Mouse (Mus musculus) heart, postnatal 36 days (tissue): ENCODE results near the gene Cnot11. TPM values are rescaled to one million over a fixed set of nuclear protein-coding genes. Genes with fewer than 3 reads are reported as not detected.
A peak's percentile ranks its signal among the peaks of the same experiment; 100 is the strongest.

Source experiments
- DNase-seq, 2 experiments: peaks; one replicate each; pipeline ENCODE4 v3.0.0; 2021 to 2022
- intact Hi-C: fragments of 180-260 bp; cut with DNase I; formaldehyde crosslinking; loops from one replicate; pipeline ENCODE4 v1.15.1; 2025
- total RNA-seq, 2 experiments: library from RNA; stranded (reverse); gene quantifications; 2 replicates each; pipeline ENCODE4 v1.2.3; 2021

Gene Cnot11
- total RNA-seq, result 10 to 100 TPM; 13.8 to 14.7 TPM

DNA sequence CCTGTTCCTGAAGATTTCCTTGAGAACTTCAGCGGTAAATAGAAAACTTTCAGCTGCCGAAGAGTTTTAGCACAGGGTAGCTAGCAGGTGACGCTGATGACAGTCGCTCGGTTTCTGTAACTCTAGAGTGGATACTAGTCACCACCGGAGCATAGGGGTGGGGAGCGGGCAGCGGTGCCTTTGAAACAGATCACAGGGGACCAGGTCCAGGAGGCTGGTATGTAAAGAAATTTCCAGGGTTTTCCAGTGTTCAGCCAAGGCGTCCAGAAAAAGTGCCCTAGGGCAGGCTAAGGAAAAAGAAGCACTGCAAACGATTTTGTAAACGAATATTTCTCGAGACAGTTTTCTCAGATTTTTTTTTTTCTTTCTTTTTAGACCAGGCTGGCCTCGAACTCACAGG is at the start of gene Cnot11:
Gene Cnot11 (plus strand): TSS at position 162 of the 400 bp plus-strand sequence.
- intact Hi-C loops, result loop anchor here (5.0 kb wide), 1 partner anchor 42 kb away; the partner anchor contains the start of gene Rnf149
- no peak for DNase-seq

DNA sequence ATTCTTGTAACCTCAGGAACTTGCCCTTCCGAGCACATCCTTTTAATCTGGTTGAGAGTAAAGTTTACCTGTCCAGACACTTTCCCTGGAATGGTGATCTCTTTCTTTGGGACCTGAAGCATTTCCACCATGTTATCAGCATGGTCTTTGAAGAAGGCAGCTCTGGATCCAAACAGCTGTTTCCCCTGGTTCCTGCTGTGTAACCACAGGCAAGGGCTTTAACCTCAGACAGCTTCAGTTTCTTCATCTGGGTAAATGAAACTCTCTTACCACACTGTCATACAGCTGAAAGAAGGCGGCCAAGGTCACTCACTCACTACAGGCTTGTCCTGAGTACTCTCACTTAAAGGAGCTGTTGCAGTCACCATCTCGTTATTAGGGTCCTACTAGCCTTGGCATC is 47.4 kb upstream of the Cnot11 start:
- DNase-seq, result no peak
- intact Hi-C loops, result no loop called here

DNA sequence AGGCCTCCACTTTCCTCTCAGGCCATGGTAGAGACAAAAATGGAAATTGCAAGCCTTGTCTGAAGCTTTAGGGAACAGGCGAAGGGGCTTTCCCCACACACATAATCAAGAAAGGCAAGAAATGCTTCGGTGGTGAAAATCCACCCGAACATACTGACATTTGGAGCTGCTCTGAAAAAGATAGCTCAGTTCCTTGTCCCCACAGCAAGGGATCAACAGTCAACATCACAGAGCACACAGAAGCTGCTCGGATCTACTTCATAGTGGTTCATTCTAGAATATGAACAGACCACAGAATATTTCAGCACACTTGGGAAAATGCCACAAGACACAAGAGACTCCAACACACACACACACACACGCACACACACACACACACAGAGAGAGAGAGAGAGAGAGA is 41.6 kb upstream of the Cnot11 start:
- intact Hi-C loops, result no loop called here
- no peak for DNase-seq

DNA sequence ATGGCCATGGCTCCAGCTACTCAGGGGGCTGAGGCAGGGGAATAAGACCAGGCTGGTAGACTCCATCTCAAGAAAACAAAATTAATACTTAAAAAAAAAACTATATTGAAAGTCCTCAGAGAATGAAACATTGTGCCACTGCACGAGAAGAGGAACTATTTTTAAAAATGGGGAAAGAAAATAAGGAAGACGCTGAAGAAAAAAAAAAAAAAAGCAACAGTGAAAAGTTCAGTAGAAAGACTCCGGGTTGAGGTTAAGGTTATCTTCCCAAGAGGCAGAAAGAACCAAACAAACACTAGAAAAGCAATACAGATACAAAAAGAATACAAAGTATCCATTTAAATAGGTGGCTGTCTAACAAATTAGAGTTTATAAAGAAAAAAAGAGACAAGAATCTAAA is 41.1 kb upstream of the Cnot11 start:
- intact Hi-C loops, result no loop called here
- no peak for DNase-seq

DNA sequence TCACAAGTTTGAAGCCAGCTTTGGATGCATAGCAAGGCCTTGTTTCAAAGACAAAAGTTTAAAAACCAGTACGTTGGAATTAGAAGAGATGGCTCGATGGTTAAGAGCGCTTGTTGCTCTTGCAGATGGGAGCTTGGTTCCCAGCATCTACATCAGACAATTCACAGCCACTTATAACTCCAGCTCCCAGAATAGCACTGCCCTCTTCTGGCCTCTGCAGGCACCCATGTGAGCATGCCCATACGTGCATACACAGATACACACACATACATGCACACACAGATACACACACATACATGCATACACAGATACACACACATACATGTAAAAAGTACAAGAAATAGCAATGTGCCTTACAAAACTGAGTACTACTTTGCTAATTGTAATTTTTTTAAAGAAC is 37.8 kb upstream of the Cnot11 start:
- intact Hi-C loops, result no loop called here
- no peak for DNase-seq

DNA sequence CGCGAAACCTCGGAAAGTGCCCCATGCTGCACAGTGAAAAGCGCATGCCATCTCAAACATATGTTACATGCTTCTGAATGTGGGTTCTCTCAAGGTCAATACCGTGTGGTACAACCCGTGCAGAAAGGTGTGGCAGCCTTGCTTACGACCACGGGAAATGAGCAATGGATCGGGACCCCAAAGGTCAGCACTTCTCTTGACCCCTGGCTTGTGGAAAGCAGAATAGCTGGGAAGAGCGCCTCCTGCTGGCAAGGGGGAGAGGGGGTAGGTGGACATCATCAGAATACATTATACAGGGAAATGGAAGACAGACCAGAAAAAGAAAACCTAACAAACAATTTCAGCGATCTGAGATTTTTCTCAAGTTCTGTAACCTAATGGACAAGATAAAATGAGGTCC is 37.0 kb upstream of the Cnot11 start:
- intact Hi-C loops, result no loop called here

DNA sequence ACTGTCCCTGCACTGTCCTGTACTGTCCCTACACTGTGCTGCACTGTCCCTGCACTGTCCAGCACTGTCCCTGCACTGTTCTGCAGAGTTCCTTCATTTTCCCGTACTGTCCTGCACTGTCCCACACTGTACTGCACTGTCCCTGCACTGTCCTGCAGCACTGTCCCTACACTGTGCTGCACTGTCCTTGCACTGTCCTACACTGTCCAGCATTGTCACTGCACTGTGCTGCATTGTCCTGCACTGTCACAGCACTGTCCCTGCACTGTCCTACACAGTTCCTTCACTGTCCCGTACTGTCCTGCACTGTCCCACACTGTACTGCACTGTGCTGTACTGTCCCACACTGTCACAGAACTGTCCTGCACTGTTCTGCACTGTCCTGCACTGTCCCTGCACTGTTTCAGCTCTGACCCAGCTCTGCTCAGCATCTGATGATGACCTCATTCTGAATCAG is 35.3 kb upstream of the Cnot11 start:
- DNase-seq, result no peak
- intact Hi-C loops, result no loop called here

More for the DNA sequence above, 37.0 kb upstream of the Cnot11 start:
- DNase-seq, result no peak

DNA sequence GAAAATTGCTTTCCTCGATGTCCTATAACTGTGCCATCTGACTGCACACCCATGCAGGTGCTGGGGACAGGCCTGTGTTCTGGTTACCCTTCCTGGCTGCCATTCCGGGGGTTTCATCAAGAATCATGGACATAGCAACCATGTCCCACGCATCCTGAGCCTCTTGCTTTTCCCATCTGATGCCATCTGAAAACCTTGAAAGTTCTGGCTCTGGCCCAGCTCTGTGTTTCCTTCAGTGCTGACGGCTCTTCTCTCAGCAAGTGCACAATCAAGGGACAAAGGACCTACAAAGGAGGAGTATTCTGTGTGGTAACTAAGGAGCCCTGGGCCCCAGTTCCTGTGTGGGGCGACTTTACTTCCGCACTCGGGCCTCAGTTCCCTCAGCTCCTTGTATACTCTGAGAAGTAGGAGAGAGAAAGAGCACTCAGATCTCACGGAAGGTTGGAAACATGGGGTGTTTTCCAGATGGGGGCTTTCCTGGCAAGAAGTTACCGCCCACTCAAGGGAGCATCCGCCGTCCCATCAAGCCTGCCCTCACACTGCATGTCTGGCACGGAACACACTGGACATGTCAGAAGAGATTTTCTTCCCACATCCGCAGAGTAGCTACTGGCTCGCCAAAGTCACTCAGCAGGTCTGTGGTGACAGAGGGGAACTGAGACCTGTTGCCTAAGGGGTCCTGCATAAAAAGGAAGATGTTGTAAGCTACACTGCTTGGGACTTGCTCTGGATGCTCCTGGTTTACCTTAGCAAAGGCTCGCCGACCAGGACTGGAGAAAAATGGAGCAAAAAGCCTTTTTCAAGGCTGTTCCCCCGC is 31.8 kb upstream of the Cnot11 start:
- intact Hi-C loops, result loop anchor here (5.0 kb wide), 1 partner anchor 96 kb away; no protein-coding TSS in a partner anchor
- peak in 1 of 2 experiments; percentile 19 for DNase-seq

DNA sequence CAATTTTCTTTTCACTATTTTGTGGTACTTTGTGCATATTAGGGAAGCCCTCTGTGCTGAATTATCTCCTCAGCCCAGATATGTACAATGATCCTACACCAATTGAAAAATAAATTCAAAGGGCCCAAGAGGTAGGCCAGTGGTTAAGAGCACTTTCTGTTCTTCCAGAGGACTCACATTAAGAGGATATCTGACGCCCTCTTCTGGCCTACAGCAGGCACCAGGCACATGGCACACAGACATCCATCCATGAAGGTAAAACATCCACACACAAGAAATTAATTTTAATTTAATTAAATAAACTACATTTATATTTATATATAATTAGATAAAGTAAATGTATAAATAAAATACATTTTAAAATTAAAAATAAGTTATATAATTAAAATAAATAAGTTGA is 30.5 kb upstream of the Cnot11 start:
- intact Hi-C loops, result loop anchor here (1.0 to 5.0 kb wide), 2 partner anchors 97 to 112 kb away; no protein-coding TSS in a partner anchor
- DNase-seq, result peak in 1 of 2 experiments; percentile 25

DNA sequence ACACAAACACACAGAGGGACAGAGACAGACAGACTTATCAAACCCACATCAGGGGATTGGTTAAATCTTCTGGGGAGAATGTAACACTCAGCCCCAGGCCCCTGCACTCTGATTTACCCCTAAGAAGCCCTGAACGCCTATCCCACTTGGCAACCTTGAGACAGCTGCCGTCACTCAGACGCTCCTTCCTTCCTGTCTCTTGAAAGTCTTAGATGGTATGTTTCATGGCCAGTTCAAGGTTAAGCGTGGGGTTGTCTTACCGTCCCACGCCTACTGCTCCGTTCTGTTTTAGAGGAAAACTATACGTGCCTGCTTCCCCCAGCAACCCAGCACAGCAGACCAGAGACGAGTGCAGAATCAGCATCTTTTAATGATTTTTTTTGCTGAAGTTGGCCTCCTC is 29.2 kb upstream of the Cnot11 start:
- intact Hi-C loops, result no loop called here
- no peak for DNase-seq

DNA sequence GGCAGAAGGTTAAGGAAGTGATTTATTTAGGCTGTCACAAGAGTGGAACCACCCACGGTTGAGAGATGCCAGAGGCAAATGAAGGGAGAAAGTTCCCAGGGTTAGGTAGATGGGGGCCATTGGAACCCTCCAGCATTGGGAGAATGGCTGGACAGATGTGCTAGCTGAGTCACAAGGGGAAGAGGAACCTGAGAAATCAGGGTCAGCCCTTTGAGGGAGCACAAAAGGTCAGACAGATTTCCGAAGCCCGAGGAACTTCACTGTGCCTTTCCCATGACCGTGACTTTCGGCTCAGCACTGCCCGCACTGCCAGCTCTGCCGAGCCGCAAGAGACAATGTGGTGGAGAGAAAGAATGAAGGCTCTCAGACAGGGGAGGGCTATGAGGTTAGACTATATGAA is 23.0 kb upstream of the Cnot11 start:
- DNase-seq, result no peak
- intact Hi-C loops, result no loop called here

DNA sequence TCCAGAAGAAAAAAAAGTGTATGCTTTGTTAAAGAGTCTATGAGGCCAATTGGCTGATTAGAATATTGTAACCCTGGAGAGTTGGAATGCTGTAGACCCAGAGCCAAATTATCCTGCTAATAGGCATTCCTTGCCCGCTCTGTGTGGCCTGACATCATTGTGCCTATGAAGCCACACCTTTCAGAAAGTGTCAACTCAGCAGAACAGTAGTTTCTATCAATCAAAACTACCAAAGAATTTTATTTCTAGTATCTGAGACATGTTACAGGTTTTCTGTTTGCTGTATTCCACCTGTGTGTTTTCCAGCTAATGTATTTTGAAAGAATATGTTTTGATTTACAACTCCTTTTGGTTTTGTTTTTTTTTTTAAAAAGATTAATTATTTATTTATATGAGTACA is 22.6 kb upstream of the Cnot11 start:
- no peak for DNase-seq
- intact Hi-C loops, result no loop called here

DNA sequence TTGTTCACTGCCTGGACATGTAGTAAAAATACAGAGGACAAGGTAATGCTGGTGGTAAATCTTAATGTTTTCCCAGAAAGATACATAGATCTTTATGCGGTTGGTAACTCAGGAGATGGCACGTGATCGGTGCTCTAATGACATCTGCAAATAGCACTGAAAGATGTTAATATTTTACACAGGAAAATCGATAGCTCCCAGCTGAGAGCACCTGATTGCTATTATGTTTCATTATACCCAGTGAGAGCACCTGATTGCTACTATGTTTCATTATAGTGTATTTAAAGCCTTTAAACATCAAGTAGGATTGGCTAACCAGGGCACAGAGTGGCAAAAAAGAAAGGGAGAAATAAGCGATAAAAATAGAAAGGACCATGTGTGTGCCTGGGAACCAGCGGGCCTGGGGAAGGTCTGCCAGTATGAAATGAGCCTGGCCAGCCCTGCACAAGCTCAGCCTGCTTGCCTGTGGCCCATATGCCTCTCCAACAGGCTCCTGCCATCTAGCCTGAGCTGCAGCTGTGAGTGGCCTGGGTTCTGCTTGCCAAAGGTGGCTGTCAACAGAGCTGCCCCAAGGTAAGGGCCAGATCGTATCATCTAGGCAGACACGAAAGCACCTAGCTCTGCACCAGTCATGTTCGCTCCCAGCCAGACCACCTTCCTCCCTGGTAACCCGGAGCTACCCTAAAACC is 19.3 kb upstream of the Cnot11 start:
- DNase-seq, result no peak
- intact Hi-C loops, result no loop called here

DNA sequence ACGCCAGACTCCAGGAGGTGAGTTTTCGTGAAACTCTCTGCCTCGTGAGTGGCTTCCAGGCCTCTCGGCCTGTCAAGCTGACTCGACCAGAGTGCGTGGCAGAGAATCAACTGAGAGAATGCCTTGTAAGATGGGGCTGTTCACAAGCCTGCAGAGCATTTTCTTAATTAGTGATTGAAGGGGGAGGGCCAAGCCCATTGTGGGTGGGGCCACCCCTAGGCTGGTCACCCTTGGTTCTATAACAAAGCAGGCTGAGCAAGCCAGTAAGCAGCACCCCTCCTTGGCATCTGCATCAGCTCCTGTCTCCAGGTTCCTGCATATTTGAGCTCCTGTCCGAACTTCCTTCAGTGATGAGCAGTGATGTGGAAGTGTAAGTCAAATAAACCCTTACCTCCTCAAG is 13.5 kb upstream of the Cnot11 start:
- no peak for DNase-seq
- intact Hi-C loops, result loop anchor here (10.0 kb wide), 1 partner anchor 317 kb away; no protein-coding TSS in a partner anchor

DNA sequence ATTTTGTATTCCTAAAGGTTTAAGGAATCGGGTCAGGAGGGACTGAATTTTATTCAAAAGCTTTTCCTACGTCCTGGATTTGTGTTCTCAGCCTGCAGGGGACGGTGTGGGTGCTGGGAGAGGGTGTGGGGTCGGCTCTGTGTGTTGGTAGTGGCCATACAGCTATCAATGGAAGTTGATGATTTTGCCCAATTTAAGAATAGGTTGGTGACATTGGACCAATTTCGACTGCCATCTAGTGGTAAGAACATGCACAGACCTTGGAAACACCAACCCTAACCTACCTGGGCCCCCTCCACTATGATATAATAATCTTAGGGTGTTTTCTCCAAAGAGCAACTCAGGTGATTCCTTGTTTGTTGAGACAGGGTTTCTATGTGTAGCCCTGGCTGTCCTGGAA is 12.3 kb upstream of the Cnot11 start:
- peak; percentile 28 to 29 for DNase-seq
- intact Hi-C loops, result loop anchor here (1.0 to 10.0 kb wide), 3 partner anchors 130 to 521 kb away; no protein-coding TSS in a partner anchor

DNA sequence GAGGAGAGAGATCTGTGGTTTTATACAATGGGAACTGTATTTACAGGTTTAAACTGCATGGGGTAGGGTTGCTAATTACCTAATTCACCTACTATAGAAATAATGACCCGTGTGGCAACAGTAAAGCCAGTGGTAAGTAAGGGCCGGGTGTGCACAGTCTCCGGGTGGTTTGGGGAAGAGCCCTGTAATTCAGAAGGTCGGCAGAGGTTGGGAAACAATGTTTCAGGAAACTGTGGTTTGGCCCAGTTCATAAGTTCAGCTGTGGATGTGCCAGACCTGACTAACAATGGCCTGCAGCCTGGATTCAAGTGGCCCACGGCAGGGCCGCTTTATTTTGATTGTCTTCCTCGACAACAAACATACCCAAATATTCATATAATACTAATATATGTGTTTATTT is 9.0 kb upstream of the Cnot11 start:
- no peak for DNase-seq
- intact Hi-C loops, result loop anchor here (10.0 kb wide), 1 partner anchor 321 kb away; no protein-coding TSS in a partner anchor

DNA sequence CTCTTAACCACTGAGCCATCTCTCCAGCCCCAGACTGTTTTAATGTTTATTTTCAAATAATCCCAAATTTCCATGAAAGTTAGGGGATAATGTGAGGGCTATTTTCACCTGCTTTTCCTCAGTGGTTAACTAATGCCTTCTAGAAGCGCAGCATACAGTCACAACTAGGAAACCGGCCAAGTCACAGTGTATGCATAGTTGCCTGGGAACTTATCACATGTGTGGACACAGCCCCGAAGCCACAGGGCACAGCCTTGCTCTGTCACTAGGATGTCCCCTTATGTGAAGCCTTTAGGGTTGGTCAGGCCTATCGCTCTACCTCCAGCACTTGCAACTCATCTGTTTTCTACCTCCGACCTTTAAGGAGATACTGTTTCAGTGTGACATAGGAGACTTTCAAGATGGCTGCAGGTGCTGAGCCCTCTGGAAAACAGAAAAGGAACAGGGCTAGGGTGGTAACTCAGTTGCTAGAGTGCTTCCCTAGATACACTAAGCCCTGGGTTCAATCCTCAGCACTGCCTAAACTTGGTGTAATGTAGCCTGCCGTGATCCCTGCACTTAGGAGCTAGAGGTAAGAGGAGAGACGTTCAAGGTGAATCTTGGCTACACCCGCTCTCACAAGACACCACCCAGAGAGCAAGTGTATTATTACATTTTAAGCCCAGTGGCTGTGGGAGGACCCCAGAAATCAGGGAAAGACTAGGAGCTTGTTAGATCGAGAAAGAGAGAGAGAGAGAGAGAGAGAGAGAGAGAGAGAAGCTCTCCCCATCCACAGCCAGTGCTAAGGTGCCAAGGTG is 8.2 kb upstream of the Cnot11 start:
- intact Hi-C loops, result loop anchor here (10.0 kb wide), 1 partner anchor 322 kb away; no protein-coding TSS in a partner anchor
- DNase-seq, result no peak

DNA sequence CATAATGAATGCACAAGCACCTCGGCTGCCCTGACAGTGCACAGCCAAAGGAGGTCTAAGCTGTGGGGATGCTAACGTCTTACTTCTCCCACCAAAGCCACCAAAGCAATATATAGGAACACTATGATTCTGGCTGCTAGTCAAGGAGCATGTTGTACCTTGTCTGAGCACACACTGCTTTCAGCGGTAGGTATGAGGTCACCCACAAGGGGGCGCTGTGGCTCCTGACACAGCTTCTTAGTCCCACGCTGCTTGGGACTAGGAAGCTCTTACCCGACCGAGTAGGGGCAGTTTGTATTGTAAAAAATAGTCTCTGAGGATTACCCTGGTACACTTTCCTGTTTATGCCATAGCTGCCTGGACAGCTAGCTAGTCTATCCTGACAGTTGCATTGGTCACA is 7.4 kb upstream of the Cnot11 start:
- intact Hi-C loops, result loop anchor here (10.0 kb wide), 1 partner anchor 323 kb away; no protein-coding TSS in a partner anchor
- peak; percentile 67 to 81 for DNase-seq

DNA sequence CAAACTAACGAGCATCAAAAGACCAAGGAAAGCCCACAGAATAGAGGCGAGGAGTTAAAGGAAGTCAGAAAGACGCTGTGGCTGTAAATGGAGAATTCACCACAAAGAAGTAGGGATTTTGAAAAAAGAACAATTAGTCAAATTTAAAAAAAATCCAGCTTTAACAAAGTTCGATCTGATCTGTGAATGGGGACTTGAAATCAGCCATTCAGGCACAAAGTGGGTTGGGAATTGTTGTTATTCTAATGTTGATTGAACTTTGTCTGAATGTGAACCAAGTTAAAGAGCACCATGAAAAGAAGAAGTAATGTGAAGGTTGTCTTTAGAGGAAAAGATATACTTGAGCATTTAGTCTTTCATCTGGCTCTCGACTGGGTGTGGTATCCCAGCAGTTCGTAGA is 6.5 kb upstream of the Cnot11 start:
- intact Hi-C loops, result loop anchor here (10.0 kb wide), 1 partner anchor 324 kb away; no protein-coding TSS in a partner anchor
- DNase-seq, result no peak

DNA sequence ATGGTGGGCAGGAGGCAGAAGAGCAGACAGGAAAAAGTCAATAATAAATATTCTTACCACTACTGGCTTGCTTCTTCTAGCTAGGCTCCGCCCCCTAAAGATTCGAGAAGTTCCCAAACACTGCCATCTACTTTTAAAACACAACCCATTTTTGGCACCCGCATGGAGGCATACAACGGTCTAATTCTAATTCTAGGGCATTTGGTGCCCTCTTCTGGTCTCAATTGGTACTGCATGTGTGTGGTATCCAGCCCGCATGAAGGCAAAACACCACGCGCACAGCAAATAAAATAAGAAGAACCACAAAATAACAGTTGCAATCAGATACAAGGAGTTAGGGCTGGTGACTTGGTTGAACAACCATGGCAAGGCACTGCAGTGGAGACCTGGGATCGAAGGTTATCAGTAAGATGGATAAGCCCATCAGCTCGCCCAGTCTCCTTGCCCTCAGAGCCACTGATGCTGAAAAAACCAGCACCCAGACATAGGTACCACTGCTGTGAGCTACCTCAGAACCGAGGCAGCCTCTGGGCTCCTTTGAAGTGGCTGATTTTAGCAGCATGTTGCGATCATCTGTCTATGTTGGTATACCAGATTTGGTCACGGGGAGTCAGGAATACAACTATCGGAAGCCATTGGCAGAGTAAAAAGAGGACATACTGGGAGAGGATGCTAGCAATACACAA is 4.4 kb upstream of the Cnot11 start:
- intact Hi-C loops, result loop anchor here (2.0 kb wide), 1 partner anchor 530 kb away; no protein-coding TSS in a partner anchor
- DNase-seq, result peak; percentile 82 to 88
